Mouse (Mus musculus) MEL (cell line): ENCODE data around the gene Gpr137. TPM values are rescaled to one million over a fixed set of nuclear protein-coding genes. Genes with fewer than 3 reads are reported as not detected.

ENCODE experiments used
- DNase-seq: peaks from one replicate; pipeline ENCODE4 v3.0.0; 2011; ENCODE audit warnings: low read depth, low spot score
- H3K27ac ChIP-seq: 2 replicates; pipeline ENCODE4 v1.5.1; 2012; ENCODE audit warnings: low read depth, mild to moderate bottlenecking, control low read depth, low read length, moderate library complexity; ENCODE audit not compliant: control insufficient read depth
- H3K27me3 ChIP-seq, 2 experiments: fragments of 150-350 bp in 1 of 2; sonication (generic) in 1 of 2; 2 replicates each; pipeline ENCODE4 v1.6.1; 2012; ENCODE audit warnings: low read length in 2 of 2, mild to moderate bottlenecking in 2 of 2, improper control_type of control experiment in 1 of 2, moderate library complexity in 1 of 2; ENCODE audit not compliant: insufficient read depth in 2 of 2, control insufficient read depth in 1 of 2
- H3K36me3 ChIP-seq, 2 experiments: 2 replicates each; pipeline ENCODE4 v1.6.1; 2012 to 2014; ENCODE audit warnings: low read length in 2 of 2, improper control_type of control experiment in 1 of 2, inconsistent platforms in 1 of 2, mild to moderate bottlenecking in 1 of 2; ENCODE audit not compliant: insufficient read depth in 2 of 2, control insufficient read depth in 1 of 2
- H3K4me1 ChIP-seq, 2 experiments: fragments of 150-350 bp in 1 of 2; sonication (generic) in 1 of 2; 2 replicates each; pipeline ENCODE4 v1.6.1; 2012; ENCODE audit warnings: low read length in 2 of 2, improper control_type of control experiment in 1 of 2, mild to moderate bottlenecking in 1 of 2; ENCODE audit not compliant: insufficient read depth in 2 of 2, control insufficient read depth in 1 of 2
- H3K4me3 ChIP-seq, 2 experiments: fragments of 150-350 bp in 1 of 2; sonication (generic) in 1 of 2; 2 replicates each; pipeline ENCODE4 v1.5.1; 2012; ENCODE audit warnings: low read depth in 2 of 2, low read length in 2 of 2, mild to moderate bottlenecking in 2 of 2, moderate library complexity in 2 of 2, control low read depth in 1 of 2, improper control_type of control experiment in 1 of 2; ENCODE audit not compliant: control insufficient read depth in 1 of 2, insufficient read depth in 1 of 2
- H3K79me2 ChIP-seq: 2 replicates; pipeline ENCODE4 v1.6.1; 2012; ENCODE audit warnings: mild to moderate bottlenecking, low read length, moderate library complexity; ENCODE audit not compliant: control insufficient read depth, poor library complexity, insufficient read depth
- H3K9ac ChIP-seq: 2 replicates; pipeline ENCODE4 v1.6.1; 2012; ENCODE audit warnings: low read depth, mild to moderate bottlenecking, control low read depth, low read length, moderate library complexity; ENCODE audit not compliant: control insufficient read depth, poor library complexity, severe bottlenecking
- H3K9me3 ChIP-seq: fragments of 150-350 bp; sonication (generic); replicated peaks from 2 replicates; pipeline ENCODE4 v1.6.1; 2012; ENCODE audit warnings: mild to moderate bottlenecking, low read length, improper control_type of control experiment, moderate library complexity; ENCODE audit not compliant: insufficient read depth
- ELF1 ChIP-seq: IDR thresholded peaks from 2 replicates; pipeline ENCODE4 v1.6.1; 2014; ENCODE audit warnings: low read depth, mild to moderate bottlenecking, inconsistent platforms, low read length, improper control_type of control experiment, moderate library complexity
- HCFC1 ChIP-seq: IDR thresholded peaks from 2 replicates; pipeline ENCODE4 v1.6.1; 2012; ENCODE audit warnings: low read depth, mild to moderate bottlenecking, inconsistent platforms, low read length, improper control_type of control experiment, moderate library complexity
- KAT2A ChIP-seq: conservative IDR thresholded peaks from 2 replicates; pipeline ENCODE4 v1.6.1; 2012; ENCODE audit warnings: low read depth, low read length, improper control_type of control experiment, inconsistent platforms
- MAFK ChIP-seq: IDR thresholded peaks from 2 replicates; pipeline ENCODE4 v1.6.1; 2011; ENCODE audit warnings: low read depth, mild to moderate bottlenecking, low read length, improper control_type of control experiment, borderline replicate concordance
- MAX ChIP-seq: IDR thresholded peaks from 2 replicates; pipeline ENCODE4 v1.6.1; 2011; ENCODE audit warnings: low read length, improper control_type of control experiment
- MAZ ChIP-seq: IDR thresholded peaks from 2 replicates; pipeline ENCODE4 v1.6.1; 2012; ENCODE audit warnings: low read depth, mild to moderate bottlenecking, inconsistent platforms, low read length, improper control_type of control experiment
- MEF2A ChIP-seq: IDR thresholded peaks from 2 replicates; pipeline ENCODE4 v1.6.1; 2014; ENCODE audit warnings: low read depth, mild to moderate bottlenecking, inconsistent platforms, low read length, improper control_type of control experiment; ENCODE audit not compliant: poor library complexity, insufficient replicate concordance, severe bottlenecking; ENCODE audit errors: extremely low read depth
- MXI1 ChIP-seq: IDR thresholded peaks from 2 replicates; pipeline ENCODE4 v1.6.1; 2011; ENCODE audit warnings: mild to moderate bottlenecking, low read depth, low read length, improper control_type of control experiment
- MYC ChIP-seq: IDR thresholded peaks from 2 replicates; pipeline ENCODE4 v1.6.1; 2011; ENCODE audit warnings: low read depth, mild to moderate bottlenecking, low read length, improper control_type of control experiment, moderate library complexity
- NRF1 ChIP-seq: IDR thresholded peaks from 2 replicates; pipeline ENCODE4 v1.6.1; 2014; ENCODE audit warnings: low read depth, mild to moderate bottlenecking, inconsistent platforms, low read length, improper control_type of control experiment, moderate library complexity; ENCODE audit not compliant: poor library complexity, insufficient read depth, severe bottlenecking
- POLR2A ChIP-seq, 2 experiments: IDR thresholded peaks; 2 replicates each; pipeline ENCODE4 v1.6.1; 2011 to 2012; ENCODE audit warnings: low read length in 2 of 2, mild to moderate bottlenecking in 2 of 2, control low read depth in 1 of 2, improper control_type of control experiment in 1 of 2, low read depth in 1 of 2, moderate library complexity in 1 of 2; ENCODE audit not compliant: control insufficient read depth in 1 of 2, insufficient read depth in 1 of 2, poor library complexity in 1 of 2
- POLR2AphosphoS2 ChIP-seq: IDR thresholded peaks from 2 replicates; pipeline ENCODE4 v1.6.1; 2011; ENCODE audit warnings: low read length, improper control_type of control experiment
- RAD21 ChIP-seq: IDR thresholded peaks from 2 replicates; pipeline ENCODE4 v1.6.1; 2011; ENCODE audit warnings: mild to moderate bottlenecking, low read depth, low read length, improper control_type of control experiment
- SIN3A ChIP-seq: IDR thresholded peaks from 2 replicates; pipeline ENCODE4 v1.6.1; 2012; ENCODE audit warnings: low read length, improper control_type of control experiment, inconsistent platforms
- SMC3 ChIP-seq: IDR thresholded peaks from 2 replicates; pipeline ENCODE4 v1.6.1; 2011; ENCODE audit warnings: low read depth, low read length, improper control_type of control experiment
- ZMIZ1 ChIP-seq: IDR thresholded peaks from 2 replicates; pipeline ENCODE4 v1.6.1; 2012; ENCODE audit warnings: low read depth, mild to moderate bottlenecking, inconsistent platforms, low read length, improper control_type of control experiment, moderate library complexity
- polyA plus RNA-seq, 2 experiments: library from polyadenylated mRNA; stranded (reverse) in 1 of 2; unstranded in 1 of 2; fragments of >175 nt in 1 of 2; fragments of >200 nt in 1 of 2; gene quantifications; 2 replicates each; pipeline versions ENCODE4 v1.2.1 to v1.2.4; 2012; ENCODE audit warnings: low replicate concordance in 2 of 2, low read depth in 1 of 2; ENCODE audit not compliant: insufficient read length in 2 of 2, insufficient read depth in 1 of 2, missing spikeins in 1 of 2
- total RNA-seq: library from RNA; depleted of rRNA; stranded (reverse); fragments of 300-350 nt; gene quantifications from 2 replicates; pipeline ENCODE4 v1.2.3, GENCODE M21; 2012

Gene Gpr137
- total and polyA plus RNA-seq, 3 experiments, result 27.1 to 35.3 TPM; not detected in 1

- peak; percentile 93 for DNase-seq
- H3K27me3 ChIP-seq, result no peaks in the 10 kb centered on the region
- H3K79me2 ChIP-seq, result peaks cover 8% of the 10 kb centered on the region; the same call in 1 of the 2 replicates
- H3K36me3 ChIP-seq, result peaks cover 0 to 2% of the 10 kb centered on the region in 2 experiments; a peak in 1 of 4 replicates
- H3K9me3 ChIP-seq, result no peaks in the 10 kb centered on the region
- H3K9ac ChIP-seq, result peak within 1 kb of the TSS; percentile 92
- TF ChIP-seq NRF1, result peak; percentile 81
- TF ChIP-seq POLR2A (IDR thresholded peaks at IDR 0.05; ENCODE audit: control insufficient read depth in 1 of 2, insufficient read depth in 1 of 2, low read depth in 1 of 2, low read length in 2 of 2, poor library complexity in 1 of 2), result peak; percentile 47 to 64; a peak in 2 of 4 replicates
- 0 out of 2 replicates have a peak, but pooled peaks have one; percentile 47 for TF ChIP-seq MAZ
- TF ChIP-seq SIN3A, result peak; percentile 83
- TF ChIP-seq MXI1, result peak; percentile 89
- no peak for TF ChIP-seq RAD21
- no peak for TF ChIP-seq POLR2AphosphoS2
- TF ChIP-seq HCFC1, result peak; percentile 87
- peak; percentile 20; the same call in 1 of the 2 replicates for TF ChIP-seq ZMIZ1
- peak; percentile 95 for TF ChIP-seq ELF1
- TF ChIP-seq MYC, result no peak
- H3K27ac ChIP-seq, result peak within 1 kb of the TSS; percentile 75
- peak within 1 kb of the TSS; percentile 72 to 78 for H3K4me3 ChIP-seq
- H3K4me1 ChIP-seq, result peaks cover 0 to 10% of the 10 kb centered on the region in 2 experiments; a peak in 2 of 4 replicates
Measured at GRCm38 (mm10) chr19:6941372-6942248, 670 bp downstream of the Gpr137 start, which contains the start of gene Bad. Bad (plus strand) TSS chr19:6941861.

DNA sequence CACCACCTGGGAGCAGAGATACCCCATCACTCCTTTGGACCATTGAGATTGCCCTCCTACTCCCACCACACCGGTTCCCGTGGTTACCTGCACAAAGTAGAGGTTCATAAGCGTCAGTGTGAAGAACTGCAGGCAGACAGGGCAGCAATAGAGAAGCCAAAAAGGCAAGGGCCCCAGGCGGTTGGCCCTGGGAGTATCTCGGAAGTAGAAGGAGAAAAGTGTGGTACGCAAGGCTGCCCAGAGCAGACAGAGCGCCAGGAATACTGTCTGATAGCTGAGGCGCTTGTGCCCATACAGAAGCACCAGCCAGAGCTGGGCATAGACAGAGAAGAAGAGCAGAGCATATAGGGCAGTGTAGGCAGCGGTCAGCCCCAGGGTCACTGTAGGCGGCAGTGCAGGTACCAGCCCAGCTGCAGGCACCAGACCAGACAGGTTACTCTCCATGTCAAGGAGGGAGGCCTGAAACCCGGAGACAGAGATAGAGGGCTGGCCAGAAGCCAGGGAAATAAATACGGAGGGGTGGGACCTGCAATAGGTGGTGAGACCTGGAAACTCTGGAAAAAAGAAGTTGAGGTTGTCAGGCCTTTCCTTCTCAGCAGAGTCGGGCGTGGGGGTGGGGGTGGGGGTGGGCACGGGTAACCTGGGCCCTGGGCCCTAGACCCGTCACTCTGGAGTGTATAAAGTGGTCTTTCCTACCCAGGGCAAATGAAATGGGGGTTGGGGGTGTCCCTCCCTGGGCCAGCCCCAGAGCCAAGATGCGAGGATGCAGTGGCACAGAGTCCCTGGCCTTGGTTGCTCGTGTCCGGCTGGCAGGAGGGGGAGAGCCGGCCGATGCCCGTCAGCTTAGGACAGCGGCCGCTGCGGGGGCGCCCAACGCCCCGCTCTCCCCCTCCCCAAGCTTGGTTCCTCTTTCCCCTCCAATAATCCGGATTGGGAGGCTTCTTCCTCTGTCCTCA lies 1.6 kb downstream of the Gpr137 start:
- H3K9ac ChIP-seq, result peak overlapping the region; percentile 92
- H3K4me1 ChIP-seq, result peaks cover 0 to 10% of the 10 kb centered on the region in 2 experiments; a peak in 2 of 4 replicates
- H3K36me3 ChIP-seq, result peaks cover 0 to 2% of the 10 kb centered on the region in 2 experiments; a peak in 1 of 4 replicates
- TF ChIP-seq MEF2A (no peak), MXI1 (no peak), MAFK (no peak), MAX (no peak), SIN3A (peak; percentile 63; the same call in 1 of the 2 replicates), KAT2A (no peak), HCFC1 (peak; percentile 55), SMC3 (no peak)
- TF ChIP-seq, all 39 proteins: peak for 2
- no peaks in the 10 kb centered on the region for H3K27me3 ChIP-seq
- H3K27ac ChIP-seq, result peak overlapping the region; percentile 61
- DNase-seq, result peak; percentile 70
- peak overlapping the region; percentile 9 to 72; a peak in 3 of 4 replicates for H3K4me3 ChIP-seq
- peaks cover 8% of the 10 kb centered on the region; the same call in 1 of the 2 replicates for H3K79me2 ChIP-seq
- no peaks in the 10 kb centered on the region for H3K9me3 ChIP-seq
